Mouse (Mus musculus) kidney, embryonic 15.5 days (tissue): ENCODE results near the gene Pycr2. TPM values are rescaled to one million over a fixed set of nuclear protein-coding genes. Genes with fewer than 3 reads are reported as not detected.

Experiments used
- ATAC-seq: fragments of 200-750 bp; cut with Nextera tagmentation; replicated peaks from 2 replicates; pipeline ENCODE4 v1.8.0; 2017; ENCODE audit warnings: moderate TSS enrichment; ENCODE audit not compliant: low FRiP score
- H3K27ac ChIP-seq: fragments of 300-500 bp; sonication (generic); 2 replicates; pipeline ENCODE4 v1.5.1; 2015; ENCODE audit warnings: mild to moderate bottlenecking, inconsistent platforms
- H3K27me3 ChIP-seq: fragments of 300-500 bp; sonication (generic); 2 replicates; pipeline ENCODE4 v1.6.1; 2015; ENCODE audit warnings: inconsistent platforms
- H3K36me3 ChIP-seq: fragments of 300-500 bp; sonication (generic); 2 replicates; pipeline ENCODE4 v1.6.1; 2015; ENCODE audit warnings: inconsistent platforms
- H3K4me1 ChIP-seq: fragments of 300-500 bp; sonication (generic); 2 replicates; pipeline ENCODE4 v1.6.1; 2015; ENCODE audit warnings: inconsistent platforms
- H3K4me2 ChIP-seq: fragments of 300-500 bp; sonication (generic); 2 replicates; pipeline ENCODE4 v1.6.1; 2015; ENCODE audit warnings: moderate library complexity, mild to moderate bottlenecking, inconsistent platforms
- H3K4me3 ChIP-seq: fragments of 300-500 bp; sonication (generic); replicated peaks from 2 replicates; pipeline ENCODE4 v1.5.1; 2015; ENCODE audit warnings: mild to moderate bottlenecking, inconsistent platforms
- H3K9ac ChIP-seq: fragments of 300-500 bp; sonication (generic); 2 replicates; pipeline ENCODE4 v1.6.1; 2015; ENCODE audit warnings: mild to moderate bottlenecking, inconsistent platforms
- H3K9me3 ChIP-seq: fragments of 300-500 bp; sonication (generic); replicated peaks from 2 replicates; pipeline ENCODE4 v1.6.1; 2016; ENCODE audit warnings: inconsistent platforms
- WGBS: fragments of 180-500 bp; shearing (Covaris S2); methylation state at CpG from one replicate; pipeline ENCODE4 v1.1.7; 2015; ENCODE audit warnings: mixed read lengths; 5-methylcytosine and 5-hydroxymethylcytosine counted together
- polyA plus RNA-seq: library from polyadenylated mRNA; unstranded; fragments of >200 nt; fragmentation: Nextera tagmentation; extraction: Ambion mirVana; gene quantifications from 2 replicates; pipeline ENCODE4 v1.2.1, GENCODE M21; 2015

Gene Pycr2
- polyA plus RNA-seq, 1 experiment from 2014 or later: 103 TPM

GRCm38 (mm10) chr1:180943896-180944295, 39.8 kb downstream of the Pycr2 start:
- Histone ChIP-seq H3K9ac (no peak overlapping the region), H3K4me2 (0 out of 2 replicates have a peak overlapping the region, but pooled peaks have one; percentile 95), H3K4me1 (peaks cover 51% of the 10 kb centered on the region), H3K27ac (no peak overlapping the region), H3K36me3 (peaks cover 12% of the 10 kb centered on the region; the same call in 1 of the 2 replicates), H3K27me3 (peaks cover 22% of the 10 kb centered on the region), H3K9me3 (no peaks in the 10 kb centered on the region), H3K4me3 (no peak overlapping the region)
- WGBS: 73% methylated on average over 1 of the region's 1 CpGs
- ATAC-seq: no peak

- peaks cover 12% of the 10 kb centered on the region; the same call in 1 of the 2 replicates for H3K36me3 ChIP-seq
- no peak for ATAC-seq
- peak overlapping the region; percentile 53 for H3K4me2 ChIP-seq
- peak overlapping the region; percentile 72 for H3K27ac ChIP-seq
- no peak overlapping the region for H3K4me3 ChIP-seq
- peaks cover 54% of the 10 kb centered on the region for H3K4me1 ChIP-seq
- H3K27me3 ChIP-seq: peaks cover 22% of the 10 kb centered on the region
- WGBS: 84% methylated on average over 4 of the region's 4 CpGs
- H3K9me3 ChIP-seq: no peaks in the 10 kb centered on the region
- no peak overlapping the region for H3K9ac ChIP-seq
Measured at GRCm38 (mm10) chr1:180944553-180944952, 40.5 kb downstream of the Pycr2 start.

- Histone ChIP-seq H3K9me3 (no peaks in the 10 kb centered on the region), H3K27ac (peak overlapping the region; percentile 72), H3K4me3 (peak overlapping the region; percentile 23), H3K27me3 (peaks cover 22% of the 10 kb centered on the region), H3K9ac (no peak overlapping the region), H3K4me1 (peaks cover 54% of the 10 kb centered on the region), H3K4me2 (peak overlapping the region; percentile 53), H3K36me3 (peaks cover 12% of the 10 kb centered on the region; the same call in 1 of the 2 replicates)
- peak; percentile 72 for ATAC-seq
- 31% methylated on average over 20 of the region's 20 CpGs for WGBS
Measured at GRCm38 (mm10) chr1:180945001-180945980, 41.2 kb downstream of the Pycr2 start.

GRCm38 (mm10) chr1:180946448-180946847, 42.4 kb downstream of the Pycr2 start:
- peak overlapping the region; percentile 53; the same call in 1 of the 2 replicates for H3K4me2 ChIP-seq
- H3K36me3 ChIP-seq: peaks cover 15% of the 10 kb centered on the region; the same call in 1 of the 2 replicates
- H3K27me3 ChIP-seq: peaks cover 12% of the 10 kb centered on the region
- no peak overlapping the region for H3K9ac ChIP-seq
- H3K9me3 ChIP-seq: no peaks in the 10 kb centered on the region
- H3K27ac ChIP-seq: peak overlapping the region; percentile 72; the same call in 1 of the 2 replicates
- ATAC-seq: no peak
- peaks cover 48% of the 10 kb centered on the region for H3K4me1 ChIP-seq
- H3K4me3 ChIP-seq: no peak overlapping the region
- 82% methylated on average over 6 of the region's 6 CpGs for WGBS

- Histone ChIP-seq H3K27me3 (no peaks in the 10 kb centered on the region), H3K27ac (0 out of 2 replicates have a peak overlapping the region, but pooled peaks have one; percentile 3), H3K36me3 (peaks cover 28% of the 10 kb centered on the region; the same call in 1 of the 2 replicates), H3K4me2 (no peak overlapping the region), H3K9ac (no peak overlapping the region), H3K4me1 (peaks cover 12% of the 10 kb centered on the region; the same call in 1 of the 2 replicates), H3K9me3 (no peaks in the 10 kb centered on the region), H3K4me3 (no peak overlapping the region)
- ATAC-seq: no peak; the same call in 1 of the 2 replicates
- WGBS: 53% methylated on average over 6 of the region's 6 CpGs
Measured at GRCm38 (mm10) chr1:180952085-180952746, 48.1 kb downstream of the Pycr2 start.

GRCm38 (mm10) chr1:180952808-180953207, 48.7 kb downstream of the Pycr2 start:
- H3K4me1 ChIP-seq: peaks cover 12% of the 10 kb centered on the region; the same call in 1 of the 2 replicates
- ATAC-seq: no peak
- H3K36me3 ChIP-seq: peaks cover 24% of the 10 kb centered on the region; the same call in 1 of the 2 replicates
- no peaks in the 10 kb centered on the region for H3K9me3 ChIP-seq
- H3K27ac ChIP-seq: no peak overlapping the region
- no peaks in the 10 kb centered on the region for H3K27me3 ChIP-seq
- no peak overlapping the region for H3K4me2 ChIP-seq
- WGBS: 92% methylated on average over 5 of the region's 5 CpGs
- no peak overlapping the region for H3K9ac ChIP-seq
- no peak overlapping the region for H3K4me3 ChIP-seq

GRCm38 (mm10) chr1:180956401-180956800, 52.3 kb downstream of the Pycr2 start:
- Histone ChIP-seq H3K4me3 (no peak overlapping the region), H3K27me3 (no peaks in the 10 kb centered on the region), H3K4me1 (0 out of 2 replicates have a peak, but pooled peaks cover 9% of the 10 kb centered on the region), H3K27ac (no peak overlapping the region), H3K9ac (no peak overlapping the region), H3K9me3 (no peaks in the 10 kb centered on the region), H3K36me3 (peaks cover 25% of the 10 kb centered on the region), H3K4me2 (no peak overlapping the region)
- no peak for ATAC-seq
- 90% methylated on average over 8 of the region's 8 CpGs for WGBS

- Histone ChIP-seq H3K4me2 (no peak overlapping the region), H3K9ac (no peak overlapping the region), H3K9me3 (no peaks in the 10 kb centered on the region), H3K4me3 (no peak overlapping the region), H3K4me1 (0 out of 2 replicates have a peak, but pooled peaks cover 9% of the 10 kb centered on the region), H3K27me3 (no peaks in the 10 kb centered on the region), H3K36me3 (peaks cover 28% of the 10 kb centered on the region), H3K27ac (no peak overlapping the region)
- WGBS: 83% methylated on average over 8 of the region's 8 CpGs
- peak; percentile 68 for ATAC-seq
Measured at GRCm38 (mm10) chr1:180956973-180957381, 52.9 kb downstream of the Pycr2 start.

Other genes with a start within 250 kb of the Pycr2 start
- 0.39 and 0.59 TPM in 2 replicates for gene Mixl1, start 207.3 kb upstream of the Pycr2 start, polyA plus RNA-seq
- gene Acbd3, start 178.2 kb upstream of the Pycr2 start, polyA plus RNA-seq: 22.1 and 24.2 TPM in 2 replicates
- 2,677 and 2,753 TPM in 2 replicates for gene H3f3a, start 90.3 kb upstream of the Pycr2 start, polyA plus RNA-seq
- 37.0 and 38.7 TPM in 2 replicates for gene Sde2, start 53.2 kb upstream of the Pycr2 start, polyA plus RNA-seq
- gene Lefty2, start 11.2 kb upstream of the Pycr2 start, polyA plus RNA-seq: 0.12 TPM in 1 of 2 replicates, not detected in the other
- 1.3 TPM in 2 replicates for gene Lefty1, start 30.7 kb downstream of the Pycr2 start, polyA plus RNA-seq
- 10.2 and 12.5 TPM in 2 replicates for gene Tmem63a, start 38.1 kb downstream of the Pycr2 start, polyA plus RNA-seq
- gene Ephx1, start 116.6 kb downstream of the Pycr2 start, polyA plus RNA-seq: 5.7 and 5.8 TPM in 2 replicates
- not detected in 2 replicates for gene 9130409I23Rik, start 146.9 kb downstream of the Pycr2 start, polyA plus RNA-seq
- 38.3 and 38.5 TPM in 2 replicates for gene Nvl, start 239.9 kb downstream of the Pycr2 start, polyA plus RNA-seq
- 120 and 136 TPM in 2 replicates for gene Cnih4, start 240.4 kb downstream of the Pycr2 start, polyA plus RNA-seq